ENCODE assay signal across 7 mouse cellular contexts in genomic region chr13:74493911-74494679, GRCm38 (mm10). TPM values are rescaled to one million over a fixed set of nuclear protein-coding genes. Genes with fewer than 3 reads are reported as not detected.
DNase-seq lines count a peak whose midpoint lies in the region; ATAC-seq lines count a peak whose summit lies in the region.

Gene Zfp825 (minus strand): TSS chr13:74493992.

- H3K27me3 ChIP-seq in intestine, embryonic 16.5 days (replicated peaks; ENCODE audit: control insufficient read depth, insufficient read depth, low read length) = no peaks in the 10 kb centered on the region
- no peaks in the 10 kb centered on the region for H3K27me3 ChIP-seq in midbrain, embryonic 11.5 days (ENCODE audit: control insufficient read depth, insufficient read depth, low read length)

- no peaks in the 10 kb centered on the region for H3K9me3 ChIP-seq in intestine, embryonic 16.5 days (ENCODE audit: control insufficient read depth, low read length)
- no peaks in the 10 kb centered on the region for H3K9me3 ChIP-seq in midbrain, embryonic 11.5 days (ENCODE audit: control insufficient read depth, low read length)

- peak; percentile 76 for DNase-seq in adrenal gland, adult 8-10 months
- DNase-seq in embryo, embryonic 9.5 days (ENCODE audit: extremely low spot score) = peak; percentile 78
- DNase-seq in gastrocnemius, postnatal 4 days (ENCODE audit: low spot score in 2 of 2) = peak; percentile 29 to 69
- DNase-seq in left cerebral cortex, postnatal 36 days (ENCODE audit: low spot score in 2 of 2) = peak; percentile 56 to 61
- peak; percentile 96 for DNase-seq in midbrain, embryonic 11.5 days (ENCODE audit: low spot score, missing footprints)
- DNase-seq in skeletal muscle tissue, adult 2 months (ENCODE audit: low read depth, low spot score) = peak; percentile 79

- peak within 1 kb of the TSS; percentile 81 for H3K9ac ChIP-seq in intestine, embryonic 16.5 days (ENCODE audit: low read depth, low read length)
- peak within 1 kb of the TSS; percentile 87 for H3K9ac ChIP-seq in midbrain, embryonic 11.5 days (ENCODE audit: low read length)

- no peaks in the 10 kb centered on the region for H3K4me1 ChIP-seq in intestine, embryonic 16.5 days (ENCODE audit: control insufficient read depth, insufficient read depth, low read length)
- peaks cover 3% of the 10 kb centered on the region; the same call in 1 of the 2 replicates for H3K4me1 ChIP-seq in midbrain, embryonic 11.5 days (ENCODE audit: control insufficient read depth, insufficient read depth, low read length)

- H3K4me2 ChIP-seq in intestine, embryonic 16.5 days (ENCODE audit: low read depth, low read length) = peak within 1 kb of the TSS; percentile 89
- H3K4me2 ChIP-seq in midbrain, embryonic 11.5 days = peak within 1 kb of the TSS; percentile 79

- under 1% methylated on average over 23 of the region's 23 CpGs for WGBS in intestine, embryonic 16.5 days
- WGBS in midbrain, embryonic 11.5 days = under 1% methylated on average over 23 of the region's 23 CpGs

- intact Hi-C loops in left cerebral cortex, postnatal 36 days (cut with DNase I) = no loop called here

- peak; percentile 99 for ATAC-seq in intestine, embryonic 16.5 days
- ATAC-seq in midbrain, embryonic 11.5 days (ENCODE audit: low FRiP score) = peak; percentile 98

- H3K27ac ChIP-seq in intestine, embryonic 16.5 days (ENCODE audit: low read length) = peak within 1 kb of the TSS; percentile 87
- H3K27ac ChIP-seq in midbrain, embryonic 11.5 days (ENCODE audit: low read depth, low read length) = peak within 1 kb of the TSS; percentile 49

- H3K4me3 ChIP-seq in intestine, embryonic 16.5 days (ENCODE audit: low read length) = peak within 1 kb of the TSS; percentile 65
- peak within 1 kb of the TSS; percentile 57 for H3K4me3 ChIP-seq in midbrain, embryonic 11.5 days (ENCODE audit: low read depth, low read length)

- no peaks in the 10 kb centered on the region for H3K36me3 ChIP-seq in intestine, embryonic 16.5 days (ENCODE audit: control insufficient read depth, insufficient read depth, low read length)
- no peaks in the 10 kb centered on the region for H3K36me3 ChIP-seq in midbrain, embryonic 11.5 days (ENCODE audit: control insufficient read depth, insufficient read depth, low read length)

RNA-seq across cellular contexts. Expression of gene Zfp825, which starts in this region (rescaled TPM):
- 10 to 100 TPM; 10.9 to 14.6 (median 13.9) TPM for total RNA-seq in adrenal gland, adult 8-10 months (2022)
- 1 to 10 TPM; 8.3 to 8.8 TPM for total RNA-seq in gastrocnemius, postnatal 4 days (2021)
- polyA plus RNA-seq in intestine, embryonic 16.5 days (2015; fragmentation: Nextera tagmentation; extraction: Ambion mirVana) = 12.8 and 15.2 TPM in 2 replicates
- total RNA-seq in left cerebral cortex, postnatal 36 days (2021) = 1 to 10 TPM; 7.4 to 7.7 TPM
- 22.8 and 23.7 TPM in 2 replicates for polyA plus RNA-seq in midbrain, embryonic 11.5 days (2014; fragmentation: Nextera tagmentation; extraction: Ambion mirVana)

Comparison
In these comparisons a context has a peak if more than half of its experiments do, and no peak if none do; other contexts are left out.
1. Peak in every context shown above with its lines: DNase-seq, ATAC-seq, H3K4me3 ChIP-seq and H3K27ac ChIP-seq.